Mouse (Mus musculus) midbrain, embryonic 13.5 days (tissue): ENCODE measurements around the gene Vrk2. TPM values are rescaled to one million over a fixed set of nuclear protein-coding genes. Genes with fewer than 3 reads are reported as not detected.

ENCODE experiments used
- ATAC-seq: fragments of 200-750 bp; cut with Nextera tagmentation; 2 replicates; pipeline ENCODE4 v1.8.0; 2017; ENCODE audit warnings: mild to moderate bottlenecking, moderate TSS enrichment, moderate library complexity
- H3K27ac ChIP-seq: fragments of 300-500 bp; sonication (generic); 2 replicates; pipeline ENCODE4 v1.5.1; 2015; ENCODE audit warnings: inconsistent platforms, mild to moderate bottlenecking, moderate library complexity
- H3K27me3 ChIP-seq: fragments of 300-500 bp; sonication (generic); 2 replicates; pipeline ENCODE4 v1.6.1; 2015; ENCODE audit warnings: mild to moderate bottlenecking, inconsistent platforms
- H3K36me3 ChIP-seq: fragments of 300-500 bp; sonication (generic); 2 replicates; pipeline ENCODE4 v1.6.1; 2015; ENCODE audit warnings: mild to moderate bottlenecking, inconsistent platforms
- H3K4me1 ChIP-seq: fragments of 300-500 bp; sonication (generic); replicated peaks from 2 replicates; pipeline ENCODE4 v1.6.1; 2015; ENCODE audit warnings: inconsistent platforms
- H3K4me2 ChIP-seq: fragments of 300-500 bp; sonication (generic); replicated peaks from 2 replicates; pipeline ENCODE4 v1.6.1; 2015; ENCODE audit warnings: moderate library complexity, mild to moderate bottlenecking, inconsistent platforms
- H3K4me3 ChIP-seq: fragments of 300-500 bp; sonication (generic); replicated peaks from 2 replicates; pipeline ENCODE4 v1.5.1; 2015; ENCODE audit warnings: mild to moderate bottlenecking, inconsistent platforms
- H3K9ac ChIP-seq: fragments of 300-500 bp; sonication (generic); replicated peaks from 2 replicates; pipeline ENCODE4 v1.6.1; 2015; ENCODE audit warnings: mild to moderate bottlenecking, inconsistent platforms
- H3K9me3 ChIP-seq: fragments of 300-500 bp; sonication (generic); 2 replicates; pipeline ENCODE4 v1.6.1; 2016; ENCODE audit warnings: mild to moderate bottlenecking, inconsistent platforms
- WGBS: fragments of 180-500 bp; shearing (Covaris S2); methylation state at CpG from one replicate; pipeline ENCODE4 v1.1.7; 2015; 5-methylcytosine and 5-hydroxymethylcytosine counted together
- polyA plus RNA-seq: library from polyadenylated mRNA; unstranded; fragments of >200 nt; fragmentation: Nextera tagmentation; extraction: Ambion mirVana; gene quantifications from 2 replicates; pipeline ENCODE4 v1.2.1, GENCODE M21; 2015

The Vrk2 gene
- polyA plus RNA-seq = 6.4 and 6.8 TPM in 2 replicates

GRCm38 (mm10) chr11:26593061-26594059, at the start of gene Vrk2, which contains the start of gene Gm6899:
TSS of gene Vrk2 (minus strand) at chr11:26593999.
TSS of gene Gm6899 (plus strand) at chr11:26593241.
- Histone ChIP-seq H3K9ac (peak within 1 kb of the TSS; percentile 76), H3K9me3 (no peaks in the 10 kb centered on the region), H3K4me3 (peak within 1 kb of the TSS; percentile 68), H3K4me1 (peaks cover 13% of the 10 kb centered on the region), H3K4me2 (peak within 1 kb of the TSS; percentile 95), H3K36me3 (no peaks in the 10 kb centered on the region), H3K27me3 (no peaks in the 10 kb centered on the region), H3K27ac (peak within 1 kb of the TSS; percentile 44; the same call in 1 of the 2 replicates)
- WGBS = 1% methylated on average over 53 of the region's 60 CpGs
- peak; percentile 99 for ATAC-seq

- Histone ChIP-seq H3K4me3 (no peak overlapping the region), H3K27ac (no peak overlapping the region), H3K4me2 (no peak overlapping the region), H3K9me3 (no peaks in the 10 kb centered on the region), H3K9ac (no peak overlapping the region), H3K36me3 (no peaks in the 10 kb centered on the region), H3K4me1 (no peaks in the 10 kb centered on the region), H3K27me3 (no peaks in the 10 kb centered on the region)
- 83% methylated on average over 1 of the region's 1 CpGs for WGBS
- no peak for ATAC-seq
Measured at GRCm38 (mm10) chr11:26642141-26642540, 48.3 kb upstream of the Vrk2 start.

- 78% methylated on average over 8 of the region's 8 CpGs for WGBS
- Histone ChIP-seq H3K27ac (no peak overlapping the region), H3K4me3 (no peak overlapping the region), H3K27me3 (no peaks in the 10 kb centered on the region), H3K4me2 (no peak overlapping the region), H3K9ac (no peak overlapping the region), H3K9me3 (no peaks in the 10 kb centered on the region), H3K4me1 (no peaks in the 10 kb centered on the region), H3K36me3 (no peaks in the 10 kb centered on the region)
- ATAC-seq = no peak
Measured at GRCm38 (mm10) chr11:26640314-26640785, 46.6 kb upstream of the Vrk2 start.

GRCm38 (mm10) chr11:26636239-26636638, 42.4 kb upstream of the Vrk2 start:
- H3K27ac ChIP-seq = no peak overlapping the region
- ATAC-seq = no peak
- H3K4me3 ChIP-seq = no peak overlapping the region
- H3K9me3 ChIP-seq = no peaks in the 10 kb centered on the region
- H3K27me3 ChIP-seq = no peaks in the 10 kb centered on the region
- H3K4me1 ChIP-seq = no peaks in the 10 kb centered on the region
- no peak overlapping the region for H3K9ac ChIP-seq
- WGBS = 87% methylated on average over 1 of the region's 1 CpGs
- no peak overlapping the region for H3K4me2 ChIP-seq
- no peaks in the 10 kb centered on the region for H3K36me3 ChIP-seq

- no peak overlapping the region for H3K4me2 ChIP-seq
- H3K27me3 ChIP-seq = no peaks in the 10 kb centered on the region
- no peaks in the 10 kb centered on the region for H3K36me3 ChIP-seq
- WGBS = 92% methylated on average over 5 of the region's 5 CpGs
- no peak overlapping the region for H3K27ac ChIP-seq
- no peaks in the 10 kb centered on the region for H3K9me3 ChIP-seq
- no peak overlapping the region for H3K9ac ChIP-seq
- H3K4me3 ChIP-seq = no peak overlapping the region
- ATAC-seq = no peak
- no peaks in the 10 kb centered on the region for H3K4me1 ChIP-seq
Measured at GRCm38 (mm10) chr11:26622727-26623126, 28.9 kb upstream of the Vrk2 start.

GRCm38 (mm10) chr11:26618475-26619223, 24.9 kb upstream of the Vrk2 start:
- Histone ChIP-seq H3K4me2 (no peak overlapping the region), H3K27ac (no peak overlapping the region), H3K36me3 (no peaks in the 10 kb centered on the region), H3K9me3 (no peaks in the 10 kb centered on the region), H3K4me1 (no peaks in the 10 kb centered on the region), H3K9ac (no peak overlapping the region), H3K27me3 (no peaks in the 10 kb centered on the region), H3K4me3 (no peak overlapping the region)
- 95% methylated on average over 2 of the region's 2 CpGs for WGBS
- ATAC-seq = no peak

GRCm38 (mm10) chr11:26608795-26609194, 15.0 kb upstream of the Vrk2 start:
- no peaks in the 10 kb centered on the region for H3K9me3 ChIP-seq
- no peak overlapping the region for H3K4me3 ChIP-seq
- no peak overlapping the region for H3K4me2 ChIP-seq
- no peaks in the 10 kb centered on the region for H3K4me1 ChIP-seq
- no peaks in the 10 kb centered on the region for H3K36me3 ChIP-seq
- H3K9ac ChIP-seq = no peak overlapping the region
- ATAC-seq = no peak
- H3K27me3 ChIP-seq = no peaks in the 10 kb centered on the region
- WGBS = 76% methylated on average over 10 of the region's 10 CpGs
- no peak overlapping the region for H3K27ac ChIP-seq

GRCm38 (mm10) chr11:26604061-26604655, 10.4 kb upstream of the Vrk2 start:
- Histone ChIP-seq H3K36me3 (no peaks in the 10 kb centered on the region), H3K9ac (no peak overlapping the region), H3K4me2 (no peak overlapping the region), H3K27ac (no peak overlapping the region), H3K27me3 (no peaks in the 10 kb centered on the region), H3K4me1 (no peaks in the 10 kb centered on the region), H3K9me3 (no peaks in the 10 kb centered on the region), H3K4me3 (no peak overlapping the region)
- 0 out of 2 replicates have a peak, but pooled peaks have one; percentile 40 for ATAC-seq
- WGBS = 95% methylated on average over 1 of the region's 1 CpGs

GRCm38 (mm10) chr11:26601571-26602175, 7.9 kb upstream of the Vrk2 start:
- 96% methylated on average over 2 of the region's 2 CpGs for WGBS
- Histone ChIP-seq H3K4me3 (no peak overlapping the region), H3K9me3 (no peaks in the 10 kb centered on the region), H3K36me3 (no peaks in the 10 kb centered on the region), H3K27me3 (no peaks in the 10 kb centered on the region), H3K9ac (no peak overlapping the region), H3K27ac (no peak overlapping the region), H3K4me1 (no peaks in the 10 kb centered on the region), H3K4me2 (no peak overlapping the region)
- ATAC-seq = no peak

- Histone ChIP-seq H3K9me3 (no peaks in the 10 kb centered on the region), H3K27ac (no peak overlapping the region), H3K4me2 (no peak overlapping the region), H3K4me3 (no peak overlapping the region), H3K9ac (no peak overlapping the region), H3K27me3 (no peaks in the 10 kb centered on the region), H3K36me3 (no peaks in the 10 kb centered on the region), H3K4me1 (no peaks in the 10 kb centered on the region)
- WGBS = 84% methylated on average over 4 of the region's 4 CpGs
- no peak for ATAC-seq
Measured at GRCm38 (mm10) chr11:26600692-26601091, 6.9 kb upstream of the Vrk2 start.

- Histone ChIP-seq H3K4me1 (no peaks in the 10 kb centered on the region), H3K9ac (no peak overlapping the region), H3K4me2 (no peak overlapping the region), H3K27ac (no peak overlapping the region), H3K27me3 (no peaks in the 10 kb centered on the region), H3K9me3 (no peaks in the 10 kb centered on the region), H3K36me3 (no peaks in the 10 kb centered on the region), H3K4me3 (no peak overlapping the region)
- ATAC-seq = no peak
- WGBS = 82% methylated on average over 1 of the region's 1 CpGs
Measured at GRCm38 (mm10) chr11:26598876-26599275, 5.1 kb upstream of the Vrk2 start.
